Mouse (Mus musculus): Measurements from ENCODE around the gene Hsf5. TPM values are rescaled to one million over a fixed set of nuclear protein-coding genes. Genes with fewer than 3 reads are reported as not detected.

Gene Hsf5
- polyA plus RNA-seq, 1 experiment from 2014 or later, result 0.05 TPM

GRCm38 (mm10) chr11:87686407-87686806, 69.4 kb downstream of the Hsf5 start:
- Histone ChIP-seq H3K36me3 (ENCODE audit: insufficient read depth, low read length) (no peaks in the 10 kb centered on the region), H3K4me1 (ENCODE audit: insufficient read depth, low read depth, low read length) (peaks cover 4% of the 10 kb centered on the region; the same call in 1 of the 2 replicates), H3K9ac (replicated peaks; ENCODE audit: low read depth) (no peak overlapping the region), H3K4me3 (ENCODE audit: low read depth, low read length) (no peak overlapping the region), H3K4me2 (replicated peaks; ENCODE audit: low read depth, low read length) (no peak overlapping the region), H3K9me3 (ENCODE audit: low read length) (no peaks in the 10 kb centered on the region), H3K27me3 (replicated peaks; ENCODE audit: insufficient read depth, low read length) (no peaks in the 10 kb centered on the region), H3K27ac (ENCODE audit: low read length) (no peak overlapping the region)
- TF ChIP-seq EP300 (IDR thresholded peaks at IDR 0.05), result no peak
- 34% methylated on average over 7 of the region's 7 CpGs for WGBS
- DNase-seq (ENCODE audit: low spot score) (no peak), ATAC-seq (no peak)

- DNase-seq (ENCODE audit: low spot score) (no peak), ATAC-seq (no peak)
- Histone ChIP-seq H3K27ac (ENCODE audit: low read length) (peak overlapping the region; percentile 38; the same call in 1 of the 2 replicates), H3K9ac (replicated peaks; ENCODE audit: low read depth) (no peak overlapping the region), H3K4me1 (ENCODE audit: insufficient read depth, low read depth, low read length) (peaks cover 4% of the 10 kb centered on the region; the same call in 1 of the 2 replicates), H3K4me3 (ENCODE audit: low read depth, low read length) (no peak overlapping the region), H3K4me2 (replicated peaks; ENCODE audit: low read depth, low read length) (no peak overlapping the region), H3K27me3 (replicated peaks; ENCODE audit: insufficient read depth, low read length) (no peaks in the 10 kb centered on the region), H3K36me3 (ENCODE audit: insufficient read depth, low read length) (no peaks in the 10 kb centered on the region), H3K9me3 (ENCODE audit: low read length) (no peaks in the 10 kb centered on the region)
- TF ChIP-seq CTCF (IDR thresholded peaks at IDR 0.05) (no peak), EP300 (IDR thresholded peaks at IDR 0.05) (no peak)
- WGBS, result 42% methylated on average over 15 of the region's 15 CpGs
Measured at GRCm38 (mm10) chr11:87687246-87688225, 70.6 kb downstream of the Hsf5 start.

DNA sequence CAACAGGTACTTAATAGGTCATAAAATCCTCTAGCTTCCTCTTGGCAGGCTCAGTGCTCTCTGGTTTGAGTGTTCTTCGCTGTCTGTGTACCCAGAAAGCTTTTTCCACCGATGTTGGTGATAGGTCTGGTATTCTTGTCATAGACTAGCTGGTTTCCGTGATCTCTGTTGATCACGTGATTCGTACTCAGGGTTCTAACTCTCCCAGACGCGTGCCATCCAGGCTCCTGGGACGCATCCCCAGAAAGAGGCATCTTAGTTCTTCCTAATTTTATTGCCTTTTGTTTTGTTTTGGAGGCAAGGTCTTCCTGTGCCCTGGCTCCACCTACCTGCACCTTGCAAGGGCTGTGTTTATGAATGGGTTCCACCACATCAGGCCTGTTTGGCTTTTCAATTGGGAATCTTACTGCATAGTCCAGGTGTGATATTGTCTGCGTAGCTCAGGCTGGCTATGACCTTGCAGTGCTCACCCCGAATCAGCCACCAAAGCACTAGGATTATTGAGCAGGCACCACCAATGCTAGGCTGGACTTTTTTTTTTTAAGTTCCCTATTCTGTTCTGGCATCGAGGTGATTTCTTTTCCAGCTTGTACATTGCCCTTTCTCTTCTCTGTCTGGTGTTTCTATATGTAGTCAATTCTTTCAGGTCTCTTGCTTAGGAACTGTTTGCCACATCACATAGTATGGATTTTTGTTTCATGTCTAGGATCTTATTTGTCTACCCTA, 71.7 kb downstream of the Hsf5 start:
- Histone ChIP-seq H3K9me3 (ENCODE audit: low read length) (no peaks in the 10 kb centered on the region), H3K27ac (ENCODE audit: low read length) (peak overlapping the region; percentile 57), H3K36me3 (ENCODE audit: insufficient read depth, low read length) (no peaks in the 10 kb centered on the region), H3K9ac (replicated peaks; ENCODE audit: low read depth) (no peak overlapping the region), H3K27me3 (replicated peaks; ENCODE audit: insufficient read depth, low read length) (no peaks in the 10 kb centered on the region), H3K4me2 (replicated peaks; ENCODE audit: low read depth, low read length) (0 out of 2 replicates have a peak overlapping the region, but pooled peaks have one; percentile 39), H3K4me1 (ENCODE audit: insufficient read depth, low read depth, low read length) (peaks cover 4% of the 10 kb centered on the region; the same call in 1 of the 2 replicates), H3K4me3 (ENCODE audit: low read depth, low read length) (no peak overlapping the region)
- TF ChIP-seq CTCF (IDR thresholded peaks at IDR 0.05), result no peak
- no peak for TF ChIP-seq EP300 (IDR thresholded peaks at IDR 0.05)
- 53% methylated on average over 11 of the region's 11 CpGs for WGBS
- DNase-seq (ENCODE audit: low spot score) (no peak), ATAC-seq (no peak)

- Histone ChIP-seq H3K9ac (replicated peaks; ENCODE audit: low read depth) (no peak overlapping the region), H3K4me3 (ENCODE audit: low read depth, low read length) (no peak overlapping the region), H3K4me2 (replicated peaks; ENCODE audit: low read depth, low read length) (peak overlapping the region; percentile 39), H3K4me1 (ENCODE audit: insufficient read depth, low read depth, low read length) (peaks cover 4% of the 10 kb centered on the region; the same call in 1 of the 2 replicates), H3K27ac (ENCODE audit: low read length) (peak overlapping the region; percentile 85), H3K27me3 (replicated peaks; ENCODE audit: insufficient read depth, low read length) (no peaks in the 10 kb centered on the region), H3K36me3 (ENCODE audit: insufficient read depth, low read length) (no peaks in the 10 kb centered on the region), H3K9me3 (ENCODE audit: low read length) (no peaks in the 10 kb centered on the region)
- ATAC-seq (peak; percentile 89), DNase-seq (ENCODE audit: low spot score) (peak; percentile 94)
- TF ChIP-seq CTCF (IDR thresholded peaks at IDR 0.05) (no peak), EP300 (IDR thresholded peaks at IDR 0.05) (peak; percentile 85)
- WGBS, result 3% methylated on average over 7 of the region's 7 CpGs
Measured at GRCm38 (mm10) chr11:87689402-87689808, 72.4 kb downstream of the Hsf5 start.

- H3K36me3 ChIP-seq (ENCODE audit: insufficient read depth, low read length), result no peaks in the 10 kb centered on the region
- peak overlapping the region; percentile 39 for H3K4me2 ChIP-seq (replicated peaks; ENCODE audit: low read depth, low read length)
- H3K4me3 ChIP-seq (ENCODE audit: low read depth, low read length), result no peak overlapping the region
- no peaks in the 10 kb centered on the region for H3K9me3 ChIP-seq (ENCODE audit: low read length)
- peak; percentile 54 for ATAC-seq
- no peak for DNase-seq (ENCODE audit: low spot score)
- H3K9ac ChIP-seq (replicated peaks; ENCODE audit: low read depth), result no peak overlapping the region
- WGBS, result 29% methylated on average over 16 of the region's 16 CpGs
- peaks cover 4% of the 10 kb centered on the region; the same call in 1 of the 2 replicates for H3K4me1 ChIP-seq (ENCODE audit: insufficient read depth, low read depth, low read length)
- TF ChIP-seq CTCF (IDR thresholded peaks at IDR 0.05) (no peak), EP300 (IDR thresholded peaks at IDR 0.05) (peak; percentile 18; the same call in 1 of the 2 replicates)
- H3K27me3 ChIP-seq (replicated peaks; ENCODE audit: insufficient read depth, low read length), result no peaks in the 10 kb centered on the region
- peak overlapping the region; percentile 85 for H3K27ac ChIP-seq (ENCODE audit: low read length)
Measured at GRCm38 (mm10) chr11:87690054-87690740, 73.2 kb downstream of the Hsf5 start.
